Mouse (Mus musculus): ENCODE data around the gene Sorl1. TPM values are rescaled to one million over a fixed set of nuclear protein-coding genes. Genes with fewer than 3 reads are reported as not detected.

Gene Sorl1
- 9.1 TPM for polyA plus RNA-seq (2014; fragmentation: Illumina TruSeq; extraction: RNeasy Lipid Tissue Mini Kit (QIAGEN cat#74804))

GRCm38 (mm10) chr9:42123713-42124576, at the start of gene Sorl1:
Gene Sorl1, minus strand, starts transcription at chr9:42124297.

Other genes starting within 250 kb of the Sorl1 start
- gene Sc5d, start 140.0 kb upstream of the Sorl1 start, polyA plus RNA-seq (2014; fragmentation: Illumina TruSeq; extraction: RNeasy Lipid Tissue Mini Kit (QIAGEN cat#74804)), result 175 TPM